Mouse (Mus musculus) liver, embryonic 14.5 days (tissue): ENCODE measurements around the gene Tmub2.

Source experiments
- CTCF ChIP-seq: IDR thresholded peaks from 2 replicates; pipeline ENCODE4 v1.5.1; 2016; ENCODE audit warnings: antibody characterized with exemption, low read depth, control low read depth
- EP300 ChIP-seq: IDR thresholded peaks from 2 replicates; pipeline ENCODE4 v1.6.1; 2016; ENCODE audit warnings: antibody characterized with exemption, low read depth

DNA sequence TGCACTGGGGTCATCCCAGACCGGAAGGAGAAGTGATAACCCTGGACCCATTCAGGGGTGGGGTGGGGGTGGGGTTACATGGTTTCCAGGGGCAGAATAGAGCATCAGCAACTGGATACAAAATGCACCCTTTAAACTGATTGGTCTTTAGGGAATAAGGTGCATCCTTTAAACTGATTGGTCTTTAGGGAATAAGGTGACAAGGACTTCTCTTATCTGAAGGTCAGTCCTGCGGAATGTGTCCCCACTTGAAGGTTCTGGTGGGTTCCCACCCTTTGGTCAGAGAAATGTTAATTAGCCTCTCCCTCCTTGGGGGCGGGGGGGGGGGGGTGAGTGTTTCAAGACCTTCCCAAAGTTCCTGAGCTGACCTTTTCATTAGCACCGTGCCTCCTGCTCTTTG is 47.1 kb downstream of the Tmub2 start:
- no peak for TF ChIP-seq EP300
- TF ChIP-seq CTCF: no peak
